Mouse (Mus musculus): ENCODE data around the gene Ccdc43. TPM values are rescaled to one million over a fixed set of nuclear protein-coding genes. Genes with fewer than 3 reads are reported as not detected.

The Ccdc43 gene
- total and polyA plus RNA-seq, 3 experiments, result 43.4 to 56.4 (median 53.4) TPM

DNA sequence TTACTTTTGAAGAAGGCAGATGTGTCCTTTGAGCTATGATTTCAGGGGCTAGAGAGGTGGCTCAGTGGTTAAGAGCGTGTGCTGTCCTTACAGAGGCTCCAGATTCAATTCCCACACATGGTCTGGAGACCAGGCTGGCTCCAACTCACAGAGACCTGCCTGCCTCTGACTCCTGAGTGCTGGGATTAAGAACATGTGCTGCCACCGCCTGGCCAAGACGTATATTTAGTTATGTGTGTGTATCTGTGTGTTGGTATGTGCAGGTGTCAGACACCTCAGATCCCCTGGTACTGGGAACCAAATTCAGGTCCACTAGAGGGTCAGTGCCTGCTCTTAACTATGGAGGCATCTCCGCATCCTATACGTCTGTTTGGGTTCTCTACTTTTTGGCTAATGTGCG is 37.4 kb upstream of the Ccdc43 start:
- Histone ChIP-seq H3K4me3 (replicated peaks in 1 of 3; ENCODE audit: low read depth in 2 of 3, low read length in 2 of 3, poor library complexity in 1 of 3) (no peak overlapping the region), H3K9me3 (replicated peaks; ENCODE audit: low read length) (peaks cover 8% of the 10 kb centered on the region), H3K79me2 (replicated peaks; ENCODE audit: control insufficient read depth, extremely low read depth, insufficient read depth, poor library complexity, severe bottlenecking) (no peaks in the 10 kb centered on the region), H3K27me3 (replicated peaks) (peaks cover 78% of the 10 kb centered on the region), H3K36me3 (replicated peaks in 1 of 2; ENCODE audit: control insufficient read depth in 1 of 2, insufficient read depth in 1 of 2, low read length in 1 of 2) (no peaks in the 10 kb centered on the region), H3K27ac (ENCODE audit: insufficient read depth, low read depth) (no peak overlapping the region), H3K4me2 (ENCODE audit: insufficient read depth, low read depth, poor library complexity, severe bottlenecking) (no peak overlapping the region), H3K9ac (ENCODE audit: insufficient read depth, low read depth) (no peak overlapping the region), H3K4me1 (ENCODE audit: control insufficient read depth in 1 of 2, insufficient read depth in 2 of 2) (peaks cover 4 to 9% of the 10 kb centered on the region in 2 experiments)
- no peak for TF ChIP-seq MEF2A (IDR thresholded peaks at IDR 0.05; ENCODE audit: borderline replicate concordance, low read depth, low read length)
- TF ChIP-seq SIN3A (IDR thresholded peaks at IDR 0.05; ENCODE audit: low read length), result no peak
- no peak for TF ChIP-seq ELF1 (IDR thresholded peaks at IDR 0.05; ENCODE audit: low read depth, low read length)
- TF ChIP-seq E2F4 (IDR thresholded peaks at IDR 0.05; ENCODE audit: insufficient replicate concordance, low read depth, low read length), result no peak
- peak in 1 of 2 experiments; percentile 20; a peak in 1 of 4 replicates for TF ChIP-seq CTCF (conservative IDR thresholded peaks at IDR 0.05 in 1 of 2, IDR thresholded peaks at IDR 0.05 in 1 of 2; ENCODE audit: low read depth in 2 of 2, low read length in 2 of 2)
- DNase-seq (ENCODE audit: extremely low read depth), result no peak
- in situ Hi-C loops (cut with MboI; ENCODE audit: low pct_ligation_motif_present, low pct_unique_long_range_greater_than_20kb, low sequenced_read_pairs) (no loop called here), dilution Hi-C loops (cut with MboI; ENCODE audit: extremely low pct_ligation_motif_present, extremely low pct_unique_long_range_greater_than_20kb, low sequenced_read_pairs) (no loop called here)

DNA sequence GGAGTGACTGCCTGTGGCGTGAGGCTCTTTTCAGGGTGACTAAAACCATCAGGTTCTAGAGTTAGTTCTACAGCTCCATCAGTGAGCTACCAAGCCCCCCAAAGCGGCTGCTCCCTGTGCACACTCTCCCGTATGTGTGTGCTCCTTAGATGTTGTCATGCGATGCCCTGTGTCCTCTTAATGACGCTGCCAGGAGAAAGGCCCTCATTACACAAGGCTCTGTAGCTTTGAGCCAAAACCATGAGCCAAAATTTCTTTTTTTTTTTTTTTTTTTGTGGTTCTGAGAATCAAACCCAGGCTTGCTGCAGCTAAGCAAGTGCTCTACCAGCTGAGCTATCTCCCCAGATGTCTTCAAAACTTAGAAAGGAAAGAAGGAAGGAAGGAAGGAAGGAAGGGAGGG is 35.6 kb upstream of the Ccdc43 start:
- no peak for TF ChIP-seq MAX (IDR thresholded peaks at IDR 0.05; ENCODE audit: low read length)
- dilution Hi-C loops (cut with MboI; ENCODE audit: extremely low pct_ligation_motif_present, extremely low pct_unique_long_range_greater_than_20kb, low sequenced_read_pairs), result no loop called here
- no peak for DNase-seq (ENCODE audit: extremely low read depth)

DNA sequence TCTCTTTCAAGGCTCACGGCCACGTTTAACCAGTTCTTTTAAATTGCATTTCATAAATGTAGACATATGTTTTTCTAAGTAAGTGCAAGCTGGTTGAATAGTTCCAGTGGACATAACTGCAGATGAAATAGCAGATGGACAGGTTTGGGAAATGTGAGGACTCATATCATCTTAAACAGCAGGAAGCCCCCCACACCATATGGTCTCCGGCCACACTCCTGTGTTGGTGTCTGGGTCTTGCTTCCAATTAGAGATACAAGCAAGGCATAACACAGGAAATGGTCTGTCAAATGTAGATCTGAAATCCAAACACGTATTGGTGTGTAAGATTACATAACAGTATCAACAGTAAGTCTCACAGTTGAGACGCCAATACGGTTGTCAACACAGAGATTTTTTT is 33.8 kb upstream of the Ccdc43 start:
- Histone ChIP-seq H3K9me3 (replicated peaks; ENCODE audit: low read length) (peaks cover 8% of the 10 kb centered on the region), H3K4me1 (ENCODE audit: control insufficient read depth in 1 of 2, insufficient read depth in 2 of 2) (no peaks in the 10 kb centered on the region), H3K4me3 (replicated peaks in 1 of 3; ENCODE audit: low read depth in 2 of 3, low read length in 2 of 3, poor library complexity in 1 of 3) (no peak overlapping the region), H3K27ac (ENCODE audit: insufficient read depth, low read depth) (no peak overlapping the region), H3K36me3 (replicated peaks in 1 of 2; ENCODE audit: control insufficient read depth in 1 of 2, insufficient read depth in 1 of 2, low read length in 1 of 2) (no peaks in the 10 kb centered on the region), H3K27me3 (replicated peaks) (peaks cover 72% of the 10 kb centered on the region), H3K9ac (ENCODE audit: insufficient read depth, low read depth) (no peak overlapping the region), H3K4me2 (ENCODE audit: insufficient read depth, low read depth, poor library complexity, severe bottlenecking) (no peak overlapping the region), H3K79me2 (replicated peaks; ENCODE audit: control insufficient read depth, extremely low read depth, insufficient read depth, poor library complexity, severe bottlenecking) (no peaks in the 10 kb centered on the region)
- dilution Hi-C loops (cut with MboI; ENCODE audit: extremely low pct_ligation_motif_present, extremely low pct_unique_long_range_greater_than_20kb, low sequenced_read_pairs) (no loop called here), in situ Hi-C loops (cut with MboI; ENCODE audit: low pct_ligation_motif_present, low pct_unique_long_range_greater_than_20kb, low sequenced_read_pairs) (no loop called here)
- no peak for DNase-seq (ENCODE audit: extremely low read depth)
- TF ChIP-seq ETS1 (conservative IDR thresholded peaks at IDR 0.05; ENCODE audit: low read depth, low read length) (no peak), MEF2A (IDR thresholded peaks at IDR 0.05; ENCODE audit: borderline replicate concordance, low read depth, low read length) (no peak), NRF1 (IDR thresholded peaks at IDR 0.05; ENCODE audit: low read depth, low read length) (no peak), CHD2 (IDR thresholded peaks at IDR 0.05; ENCODE audit: low read length) (no peak), EP300 (IDR thresholded peaks at IDR 0.05; ENCODE audit: low read length) (no peak), MAX (IDR thresholded peaks at IDR 0.05; ENCODE audit: low read length) (no peak), ZMIZ1 (IDR thresholded peaks at IDR 0.05; ENCODE audit: low read depth, low read length) (no peak), POLR2A (IDR thresholded peaks at IDR 0.05; ENCODE audit: low read depth, low read length) (no peak), HCFC1 (IDR thresholded peaks at IDR 0.05; ENCODE audit: low read depth, low read length) (no peak), MAZ (IDR thresholded peaks at IDR 0.05; ENCODE audit: low read depth, low read length) (no peak), ZKSCAN1 (IDR thresholded peaks at IDR 0.05; ENCODE audit: borderline replicate concordance, low read depth, low read length) (no peak), JUN (IDR thresholded peaks at IDR 0.05; ENCODE audit: insufficient read depth, low read depth, low read length) (no peak), POLR2AphosphoS2 (IDR thresholded peaks at IDR 0.05; ENCODE audit: low read depth, low read length) (no peak), USF2 (conservative IDR thresholded peaks at IDR 0.05; ENCODE audit: low read depth, low read length) (no peak)

More for the DNA sequence above, 35.6 kb upstream of the Ccdc43 start:
- peaks cover 72% of the 10 kb centered on the region for H3K27me3 ChIP-seq (replicated peaks)
- no peak overlapping the region for H3K9ac ChIP-seq (ENCODE audit: insufficient read depth, low read depth)
- H3K4me1 ChIP-seq (ENCODE audit: control insufficient read depth in 1 of 2, insufficient read depth in 2 of 2), result no peaks in the 10 kb centered on the region
- H3K4me2 ChIP-seq (ENCODE audit: insufficient read depth, low read depth, poor library complexity, severe bottlenecking), result no peak overlapping the region
- H3K27ac ChIP-seq (ENCODE audit: insufficient read depth, low read depth), result no peak overlapping the region
- H3K79me2 ChIP-seq (replicated peaks; ENCODE audit: control insufficient read depth, extremely low read depth, insufficient read depth, poor library complexity, severe bottlenecking), result no peaks in the 10 kb centered on the region
- no peaks in the 10 kb centered on the region for H3K36me3 ChIP-seq (replicated peaks in 1 of 2; ENCODE audit: control insufficient read depth in 1 of 2, insufficient read depth in 1 of 2, low read length in 1 of 2)
- H3K4me3 ChIP-seq (replicated peaks in 1 of 3; ENCODE audit: low read depth in 2 of 3, low read length in 2 of 3, poor library complexity in 1 of 3), result no peak overlapping the region
- peaks cover 8% of the 10 kb centered on the region for H3K9me3 ChIP-seq (replicated peaks; ENCODE audit: low read length)
- in situ Hi-C loops (cut with MboI; ENCODE audit: low pct_ligation_motif_present, low pct_unique_long_range_greater_than_20kb, low sequenced_read_pairs), result no loop called here
